Mouse (Mus musculus) megakaryocyte, embryonic 14.5 days (primary cell): ENCODE results near the gene Adamts16.

ENCODE experiments used
- FLI1 ChIP-seq: IDR thresholded peaks from 2 replicates; pipeline ENCODE4 v1.6.1; 2012; ENCODE audit warnings: low read length, inconsistent platforms, mixed read lengths
- GATA1 ChIP-seq: IDR thresholded peaks from 3 replicates; pipeline ENCODE4 v1.6.1; 2012; ENCODE audit warnings: mixed read lengths, low read length, inconsistent platforms, borderline replicate concordance

DNA sequence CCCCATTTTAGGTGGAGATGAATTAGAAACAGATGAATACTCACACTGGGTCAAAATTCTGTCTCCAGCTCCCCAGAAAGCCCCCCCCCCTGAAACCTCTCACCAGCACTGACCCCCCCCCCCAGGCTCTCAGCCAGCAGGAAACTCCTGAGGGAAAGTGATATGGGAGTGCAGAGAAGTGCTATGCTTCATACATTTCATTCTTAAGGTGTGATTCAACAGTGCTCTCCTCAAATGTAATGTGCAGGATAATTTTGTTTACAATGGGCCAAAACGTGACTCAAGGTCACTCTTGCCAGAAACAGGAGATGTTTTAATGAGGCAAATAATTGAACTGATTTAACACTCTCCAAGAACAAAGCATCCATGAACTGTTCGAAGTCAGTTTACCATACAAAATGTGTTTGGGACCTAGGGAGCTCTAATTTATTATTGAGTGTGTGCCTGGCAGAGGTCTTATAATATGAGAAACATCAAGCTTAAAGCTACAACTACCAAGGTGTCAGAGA is 152.1 kb downstream of the Adamts16 start:
- TF ChIP-seq GATA1: no peak
- no peak for TF ChIP-seq FLI1
